Mouse (Mus musculus) retina, embryonic 14.5 days (tissue): ENCODE measurements around the gene Rpap3.
"Not testable (repeated sequence)": the region's sequence is repeated elsewhere in the genome, so short reads cannot be mapped to it uniquely, and the experiment has no call there.

Experiments used
- DNase-seq: peaks from one replicate; pipeline ENCODE4 v3.0.0-alpha.2; 2015; ENCODE audit warnings: low spot score

Gene Rpap3

DNA sequence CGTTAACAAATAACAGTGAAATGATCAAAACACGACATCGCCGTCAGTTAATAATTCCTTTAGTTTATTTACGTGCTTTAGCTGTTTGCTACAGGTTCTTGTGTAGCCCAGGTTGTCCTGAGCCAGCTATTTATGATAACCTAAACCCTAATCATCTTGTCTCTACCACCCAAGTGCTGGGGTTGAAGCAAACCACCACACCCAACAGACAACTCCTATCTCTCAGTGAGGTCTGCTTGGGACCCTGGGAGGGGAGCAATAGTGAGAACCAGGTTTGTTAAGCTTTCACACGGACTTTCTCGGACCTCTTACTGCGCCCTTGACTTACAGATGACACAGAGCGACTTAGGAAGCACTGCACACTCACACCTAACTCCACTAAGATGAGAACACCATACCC is 21.5 kb downstream of the Rpap3 start:
- DNase-seq: no peak

DNA sequence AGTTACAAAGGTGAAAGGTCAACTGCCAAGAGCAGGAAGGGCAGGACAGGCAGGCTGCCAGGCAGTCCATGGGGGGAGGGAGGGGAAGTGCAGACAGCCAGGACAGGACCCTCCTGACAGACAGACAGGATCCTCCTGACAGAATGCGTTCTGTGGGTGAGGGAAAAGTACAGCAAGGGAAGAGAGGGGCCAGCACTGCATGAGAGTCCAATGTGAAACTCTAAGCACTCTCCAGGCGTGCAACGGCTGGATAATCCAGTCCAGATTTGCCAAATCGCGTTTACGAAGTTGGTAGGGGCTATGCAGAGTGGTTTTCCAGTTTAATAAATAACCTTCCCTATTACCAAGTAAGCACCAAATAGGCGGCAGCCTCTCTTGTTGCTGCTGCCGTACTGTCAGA is 23.6 kb downstream of the Rpap3 start:
- DNase-seq: no peak

DNA sequence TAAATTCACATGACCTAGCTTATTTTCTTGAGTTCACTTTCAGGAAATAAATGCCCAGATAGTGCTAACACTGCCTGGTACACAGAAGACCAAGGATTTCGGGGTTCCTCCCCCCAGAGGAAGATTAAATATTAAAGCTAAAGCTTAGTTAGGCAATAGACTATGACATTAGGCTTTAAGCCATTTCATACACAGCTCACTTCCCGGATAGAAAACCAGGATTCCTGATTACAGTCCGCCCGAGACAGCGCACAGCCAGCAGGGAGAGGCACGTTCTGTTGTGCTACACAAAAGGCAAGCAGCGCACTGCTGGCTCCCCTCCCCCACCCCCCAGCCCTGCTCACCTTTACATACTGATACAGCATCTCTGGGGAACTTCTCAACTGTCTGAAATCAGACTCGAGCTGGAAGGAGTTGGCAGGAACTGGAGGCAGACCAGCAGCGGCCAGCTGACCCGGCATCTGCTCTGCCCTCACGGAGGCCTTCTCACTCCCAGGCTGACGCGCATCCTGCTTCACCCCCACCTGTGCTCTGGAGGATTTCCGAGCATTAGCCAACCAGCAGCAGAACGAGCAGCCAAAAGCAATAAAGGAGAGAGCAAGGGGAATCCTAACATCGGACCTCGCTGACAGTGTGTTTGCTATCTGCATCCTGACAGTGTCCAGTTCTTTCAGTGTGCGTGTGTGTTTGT is 25.5 kb downstream of the Rpap3 start:
- no peak for DNase-seq

DNA sequence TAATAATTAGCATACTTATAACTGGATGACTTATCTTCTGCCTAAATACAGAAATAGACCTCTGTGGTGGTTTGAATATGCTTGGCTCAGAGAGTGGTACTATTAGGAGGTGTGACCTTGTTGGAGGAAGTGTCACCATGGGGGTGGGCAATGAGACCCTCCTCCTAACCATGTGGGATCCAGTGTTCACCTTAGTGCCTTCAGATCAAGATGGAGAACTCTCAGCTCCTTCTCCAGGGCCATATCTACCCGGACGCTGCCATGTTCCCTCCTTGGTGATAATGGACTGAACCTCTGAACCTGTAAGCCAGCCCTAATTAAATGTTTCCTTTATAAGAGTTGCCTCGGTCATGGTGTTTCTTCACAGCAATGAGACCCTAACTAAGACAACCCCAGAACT is 28.3 kb downstream of the Rpap3 start:
- DNase-seq: no peak

DNA sequence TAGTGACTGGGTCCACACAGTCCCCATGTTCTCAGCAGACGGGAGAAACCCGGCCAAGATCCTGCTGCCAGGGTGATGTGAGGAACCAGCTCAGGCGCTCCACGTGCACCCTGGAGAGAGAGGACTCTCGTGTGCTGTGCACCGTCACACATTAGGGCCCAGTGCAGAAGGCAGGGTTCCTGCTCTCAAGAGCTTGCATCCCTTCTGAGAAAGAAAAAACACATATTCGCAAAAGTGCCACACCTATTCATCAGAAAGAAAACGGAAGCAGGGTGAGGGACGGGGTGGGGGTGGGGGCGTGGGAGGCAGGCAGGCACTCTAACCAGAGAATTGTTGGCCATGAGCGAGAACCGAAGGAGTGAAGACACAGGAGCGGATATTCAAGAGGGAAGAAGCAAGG is 29.7 kb downstream of the Rpap3 start:
- no peak for DNase-seq

DNA sequence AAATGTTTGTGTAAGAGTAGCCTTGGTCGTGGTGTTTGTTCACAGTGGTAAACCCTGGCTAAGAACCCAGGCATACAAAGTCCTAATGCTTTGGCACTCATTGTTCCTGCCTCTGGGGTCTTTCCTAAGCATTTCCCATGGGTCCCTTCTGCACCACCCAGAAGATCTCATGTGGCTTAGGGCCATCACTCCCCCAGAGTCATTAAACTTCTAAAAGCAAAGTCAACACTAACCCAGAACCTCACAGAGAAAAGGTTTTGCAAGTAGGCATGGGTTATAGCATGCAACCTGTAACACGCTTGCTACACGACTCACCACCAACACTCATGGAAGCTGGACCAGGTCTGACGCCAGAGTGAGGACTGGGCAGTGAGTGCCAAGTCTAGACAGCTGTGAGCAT is 31.2 kb downstream of the Rpap3 start:
- no peak for DNase-seq

DNA sequence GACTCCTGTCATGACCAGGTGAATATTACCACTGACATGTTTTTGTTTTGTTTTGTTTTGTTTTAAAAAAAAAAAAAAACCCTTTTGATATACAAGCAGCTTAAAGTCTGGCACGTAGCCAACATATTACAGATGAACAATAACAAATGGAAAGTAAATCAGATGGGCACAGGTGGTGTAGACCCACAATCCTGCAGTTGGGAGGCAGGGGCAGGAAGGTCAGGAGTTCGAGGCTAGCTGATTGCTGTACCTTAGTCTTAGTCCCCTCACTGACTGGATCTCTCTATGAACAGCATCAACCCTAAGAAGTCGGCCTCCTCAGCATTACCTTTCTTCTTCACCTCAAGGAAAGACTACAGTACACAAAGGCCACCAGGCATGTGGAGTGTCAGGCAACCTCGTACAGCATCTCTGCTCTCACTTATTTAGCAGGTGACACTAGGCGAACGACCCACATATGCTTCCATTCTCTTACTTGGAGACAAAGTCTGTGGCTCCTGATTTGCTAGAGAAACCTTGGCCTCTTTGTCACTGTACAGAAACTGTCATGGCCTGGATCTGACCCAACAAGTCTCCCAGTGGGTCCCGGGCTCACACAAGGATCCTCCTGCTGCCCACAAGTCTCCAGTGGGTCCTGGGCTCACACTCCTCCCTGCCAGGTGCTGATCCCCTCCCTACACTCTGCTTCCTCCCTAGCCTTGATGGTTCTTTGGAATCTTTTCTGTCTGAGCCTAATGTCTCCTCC is 32.2 kb downstream of the Rpap3 start:
- DNase-seq: no peak

DNA sequence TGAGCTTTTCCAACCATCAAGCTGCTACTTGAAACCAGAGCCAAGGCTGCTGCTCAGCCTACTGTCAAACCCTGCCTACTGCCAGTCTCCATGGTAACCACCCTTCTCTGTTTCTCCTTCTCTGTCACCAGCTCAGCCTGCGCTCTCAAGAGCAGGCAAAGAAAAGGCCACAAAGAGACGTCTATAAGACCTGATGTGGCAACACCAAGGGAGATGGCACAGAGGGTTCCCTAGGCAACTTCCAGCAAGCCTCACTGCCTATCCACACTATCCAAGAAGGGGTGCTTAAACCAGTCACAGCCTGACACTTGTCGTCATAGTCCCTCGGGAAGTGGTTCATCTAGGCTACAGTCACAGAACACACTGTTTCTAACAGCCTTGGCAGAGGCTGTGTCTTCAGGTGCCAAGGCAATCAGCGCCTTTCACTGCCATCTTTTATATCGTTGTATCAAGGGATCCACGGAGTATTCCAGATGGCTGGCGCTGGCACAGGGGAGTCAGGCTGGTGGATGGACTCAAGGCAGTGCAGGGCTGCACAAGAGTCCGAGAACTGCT is 33.3 kb downstream of the Rpap3 start:
- no peak for DNase-seq

DNA sequence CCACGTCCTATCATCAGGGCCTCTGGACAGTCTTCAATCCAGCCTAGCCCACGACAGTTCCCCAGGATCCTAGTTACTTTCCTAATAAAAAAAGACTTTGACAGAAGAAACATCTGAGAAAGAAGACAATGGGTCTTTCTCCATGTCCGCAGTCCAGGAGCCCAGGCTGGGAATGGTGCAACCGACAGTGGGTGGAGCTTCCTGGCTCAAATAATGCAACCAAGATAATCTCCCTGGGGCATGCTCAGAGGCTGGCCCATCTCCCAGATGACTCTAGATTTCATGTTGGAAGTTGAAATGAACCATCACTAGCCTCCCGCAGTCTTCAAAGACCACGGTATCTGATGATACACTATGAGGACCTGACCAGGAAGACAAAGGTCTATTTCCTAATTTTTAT is 35.1 kb downstream of the Rpap3 start:
- no peak for DNase-seq

DNA sequence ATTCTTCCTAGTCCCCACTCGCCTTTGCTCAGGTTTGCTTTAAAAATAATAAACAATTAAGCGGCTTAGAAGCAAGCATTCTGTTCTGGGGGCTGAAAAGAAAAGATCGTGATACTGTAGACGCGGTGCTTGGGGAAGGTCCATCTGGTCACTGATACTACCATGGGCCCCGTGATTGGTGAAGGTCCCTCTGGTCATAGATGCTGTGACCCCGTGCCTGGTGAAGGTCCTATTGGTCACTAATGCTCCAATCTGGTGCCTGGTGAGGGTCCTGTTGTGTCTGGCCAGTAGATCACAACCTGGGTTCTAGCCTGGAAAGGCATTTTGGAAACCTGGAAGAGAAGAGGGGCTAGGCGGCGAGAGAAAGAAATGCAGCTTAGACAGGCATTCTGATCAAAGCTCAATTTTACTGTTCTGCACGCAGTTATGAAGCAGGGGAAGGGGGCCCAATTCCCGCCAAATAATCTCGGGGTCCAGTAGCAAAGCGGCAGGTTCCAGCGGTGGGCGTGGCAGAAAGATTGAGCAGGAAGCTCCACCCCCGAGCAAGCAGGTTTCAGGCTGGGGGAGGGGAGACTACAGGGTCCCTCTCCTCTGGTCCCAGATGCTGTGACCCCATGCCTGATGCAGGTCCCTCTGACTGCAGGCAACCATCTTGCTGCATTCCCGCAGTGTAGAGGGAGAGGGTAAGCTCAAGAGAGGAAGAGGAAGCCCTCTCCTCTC is 37.3 kb downstream of the Rpap3 start:
- not testable (repeated sequence) for DNase-seq

DNA sequence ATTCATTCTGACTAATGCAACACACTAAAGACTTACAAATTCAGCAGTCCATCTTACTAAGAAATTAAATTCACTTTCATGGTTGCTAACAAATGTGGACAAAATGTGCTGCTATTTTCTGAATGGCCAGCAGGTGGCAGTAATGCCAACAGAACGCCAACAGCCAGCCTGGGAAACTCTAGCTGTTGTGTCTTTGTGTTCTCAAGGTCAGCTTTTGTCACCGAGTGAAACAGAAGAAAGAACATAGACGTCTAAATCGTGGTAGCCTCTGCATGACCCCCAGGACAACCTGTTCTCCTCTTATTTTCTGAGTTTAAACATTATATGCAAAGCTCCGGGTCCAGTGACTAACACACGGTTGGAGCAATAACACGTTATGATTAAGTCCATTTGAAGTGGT is 38.2 kb downstream of the Rpap3 start:
- peak; percentile 88 for DNase-seq

DNA sequence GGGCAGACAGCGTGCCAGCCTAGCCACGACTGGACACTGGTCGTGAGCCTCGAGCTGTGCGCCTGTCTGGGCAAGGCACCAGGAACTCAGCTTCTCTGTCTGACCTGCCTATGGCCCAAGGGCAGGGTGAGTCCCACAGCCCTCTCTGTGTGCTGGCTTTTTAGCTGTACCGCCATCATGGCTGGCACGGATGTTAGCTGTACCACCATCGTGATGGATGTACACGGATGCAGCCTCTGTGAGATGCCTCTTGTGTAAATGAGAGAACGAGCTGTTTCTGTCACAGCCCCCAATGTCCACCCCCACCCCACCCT is 39.2 kb downstream of the Rpap3 start:
- no peak for DNase-seq

DNA sequence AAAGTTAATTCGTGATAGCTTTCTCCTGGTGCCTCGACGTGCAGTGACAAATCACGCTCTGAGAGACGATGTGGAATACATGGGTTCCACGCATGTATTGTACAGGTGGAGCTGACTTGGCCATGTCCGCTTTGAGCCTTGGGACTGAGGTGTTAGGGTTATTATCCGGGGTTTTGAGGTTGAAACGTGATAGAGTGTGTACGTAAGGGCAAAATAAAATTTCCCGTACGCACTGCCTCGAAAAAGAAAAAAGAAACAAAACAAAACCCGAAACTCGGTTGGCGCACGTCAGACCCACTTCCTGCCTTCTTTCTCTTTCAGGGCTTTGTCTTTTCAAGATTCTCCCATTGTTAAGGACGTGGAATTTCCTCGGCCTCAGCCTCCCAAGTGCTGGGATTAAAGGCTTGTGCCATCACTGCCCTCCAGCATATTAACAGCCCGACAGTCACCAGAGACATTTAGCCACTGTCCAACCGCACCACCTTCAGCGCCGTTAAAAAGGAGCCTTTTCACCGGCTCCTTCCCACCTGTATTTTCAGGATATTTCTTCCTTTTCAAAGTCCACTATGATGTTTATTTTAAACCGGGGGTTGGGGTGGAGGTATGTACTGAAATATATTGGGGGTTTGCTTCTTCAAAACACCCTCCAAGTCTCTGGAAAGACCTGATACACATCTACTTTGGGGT is 39.7 kb downstream of the Rpap3 start:
- no peak for DNase-seq

DNA sequence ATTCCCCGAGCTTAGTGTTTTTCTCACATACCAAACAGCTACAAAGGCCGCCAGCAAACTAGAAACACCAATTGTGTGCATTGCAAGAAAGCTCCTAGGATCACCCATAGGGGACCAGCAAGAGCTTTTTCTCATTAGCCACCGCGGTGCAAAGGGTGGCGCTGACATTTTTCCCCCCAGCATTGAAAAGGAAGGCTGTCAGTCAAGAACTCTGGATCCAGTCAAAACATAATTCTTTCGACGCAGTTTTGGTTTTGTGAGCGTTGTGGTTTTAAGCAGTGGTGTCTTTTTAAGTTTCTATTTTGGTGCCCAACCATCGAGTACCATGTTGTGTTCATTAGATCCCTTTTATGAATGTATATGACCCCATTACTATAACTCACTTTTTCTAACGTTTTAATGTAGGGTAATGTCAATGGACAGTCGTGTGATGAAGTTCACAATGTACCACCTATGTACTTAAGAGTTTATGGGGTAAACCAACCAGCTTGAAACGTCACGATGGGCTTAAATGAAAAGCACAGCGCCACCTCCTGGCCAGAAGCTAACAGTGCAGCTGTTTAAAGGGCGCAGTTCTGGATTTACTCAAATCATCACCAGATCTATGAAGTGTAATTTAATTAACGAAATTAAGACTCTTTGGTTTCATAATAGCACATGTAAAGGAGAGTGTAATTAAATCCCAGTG is 40.5 kb downstream of the Rpap3 start:
- DNase-seq: peak; percentile 63

DNA sequence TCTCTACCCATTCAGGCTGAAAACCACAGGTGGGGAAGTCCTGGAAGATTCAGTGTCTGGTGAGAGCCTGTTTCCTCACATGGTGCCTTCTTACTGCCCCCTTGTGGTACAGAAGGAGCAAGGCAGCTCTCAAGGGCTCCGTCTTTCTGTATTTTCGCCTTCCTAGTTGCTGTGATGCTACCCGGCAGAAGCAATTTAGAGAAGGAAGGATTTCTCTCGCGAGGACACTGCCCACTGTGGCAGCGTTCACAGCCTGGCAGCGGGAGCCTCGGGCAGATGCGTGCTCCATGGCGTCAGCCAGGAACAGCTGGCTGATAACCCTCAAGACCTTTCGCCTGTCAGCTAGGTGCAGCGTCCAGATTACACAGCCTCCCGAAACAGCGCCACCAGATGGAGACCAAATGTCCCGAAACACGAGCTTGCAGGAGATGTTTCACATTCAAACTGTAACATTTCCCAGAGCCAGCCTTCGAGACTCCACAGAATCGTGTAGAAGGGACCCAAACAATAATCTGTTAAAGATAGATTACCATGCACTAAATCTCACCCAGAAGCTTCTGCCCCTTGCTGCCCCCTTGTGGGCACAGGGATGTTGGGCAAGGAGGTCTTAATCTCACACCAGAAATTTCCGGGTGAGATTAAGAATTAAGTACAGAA is 41.7 kb downstream of the Rpap3 start:
- peak; percentile 92 for DNase-seq

DNA sequence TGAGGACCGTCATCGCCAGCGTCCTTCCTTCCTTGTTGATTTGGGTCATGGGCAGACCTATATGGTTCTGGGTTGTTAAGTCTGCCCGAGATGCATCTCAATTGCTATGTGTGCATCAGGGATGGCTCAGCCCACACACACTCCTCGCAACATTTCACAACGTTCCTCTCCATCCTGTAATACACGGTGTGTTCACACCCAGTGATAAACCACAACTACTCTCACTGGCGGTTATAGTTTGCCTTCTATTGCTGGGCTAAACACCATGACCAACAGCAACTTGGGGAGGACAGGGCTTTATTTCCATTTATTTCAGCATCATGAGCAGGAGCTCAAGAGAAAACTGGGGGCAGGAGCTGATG is 46.9 kb downstream of the Rpap3 start:
- DNase-seq: no peak

DNA sequence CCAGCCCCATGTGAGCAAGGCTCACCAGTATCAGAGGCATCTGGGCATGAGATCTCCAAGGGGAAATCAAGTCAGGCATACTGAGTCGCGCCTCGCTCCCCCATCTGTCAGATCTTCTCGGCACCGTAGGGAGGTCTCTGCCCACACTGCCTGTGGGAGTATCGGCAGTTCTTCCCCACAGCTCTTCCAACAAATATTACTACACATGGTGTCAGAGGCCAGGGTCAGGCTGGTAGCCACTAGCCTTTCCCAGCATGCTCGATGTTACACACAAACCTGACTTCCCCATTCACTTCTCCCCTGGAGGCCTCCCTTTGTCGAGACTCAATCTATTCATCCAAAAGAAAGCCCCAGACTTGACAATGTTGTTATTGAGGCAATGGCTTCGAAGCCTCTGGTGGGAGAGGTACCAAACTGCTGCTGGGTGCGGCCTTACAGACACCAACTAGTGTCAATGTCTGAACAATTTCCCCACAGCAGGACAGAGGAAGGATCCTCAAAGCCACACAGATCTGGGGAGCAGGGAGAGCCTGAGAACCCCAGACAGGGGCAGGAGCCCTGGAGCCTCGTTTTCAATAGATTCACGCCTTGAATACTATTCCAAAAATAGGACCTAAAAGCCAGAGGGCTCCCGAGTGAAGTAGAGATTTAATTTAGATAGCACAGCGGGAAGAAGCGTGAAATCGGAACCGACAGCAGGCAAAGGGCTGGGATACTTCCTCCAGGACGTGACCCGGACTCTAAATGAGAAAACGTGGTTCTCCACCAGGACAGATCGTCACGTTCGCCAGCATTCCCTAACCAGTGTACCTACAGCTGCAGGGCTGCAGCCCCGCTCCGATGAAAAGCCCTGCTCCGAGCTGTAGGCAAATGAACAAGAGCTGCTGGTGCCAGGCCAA is 47.5 kb downstream of the Rpap3 start:
- DNase-seq: no peak

DNA sequence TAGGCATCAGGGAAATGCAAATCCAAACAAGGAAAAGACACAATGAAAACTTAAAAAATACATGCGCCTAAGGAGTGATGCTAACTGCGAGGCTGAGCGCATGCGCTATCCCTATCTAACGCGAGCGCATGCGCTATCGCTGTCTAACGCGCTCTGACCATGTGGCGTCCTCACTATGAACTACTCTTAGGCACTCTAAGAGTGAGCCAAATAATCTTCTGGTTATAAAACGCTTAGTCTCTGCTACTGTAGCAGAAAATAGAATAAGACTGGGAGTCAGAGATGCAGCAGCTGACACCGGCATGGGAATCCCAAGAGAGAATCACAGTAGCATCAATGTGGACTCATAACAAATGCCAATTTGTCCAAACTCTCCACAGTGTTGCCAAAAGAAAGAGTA is 48.2 kb downstream of the Rpap3 start:
- DNase-seq: no peak

DNA sequence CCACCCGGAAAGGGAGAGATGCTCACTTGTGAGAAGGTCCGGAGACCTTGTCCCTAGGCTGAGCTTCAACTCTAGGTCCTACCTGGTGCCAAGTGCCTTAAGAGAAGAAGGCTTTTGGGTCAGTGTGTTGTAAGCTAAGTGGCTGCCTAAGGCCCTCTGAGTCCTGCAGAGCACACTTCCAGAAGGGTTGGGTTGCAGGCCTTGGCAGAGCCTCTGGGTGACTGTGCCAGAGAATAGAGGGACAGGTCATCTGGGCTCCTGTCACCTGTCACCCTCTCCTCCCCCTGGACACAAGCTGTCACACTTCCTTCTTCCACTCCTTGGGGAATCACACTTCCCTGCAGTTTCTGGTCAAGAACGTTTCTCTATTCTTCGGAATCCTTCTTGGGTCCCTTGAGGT is 55.9 kb downstream of the Rpap3 start:
- no peak for DNase-seq

DNA sequence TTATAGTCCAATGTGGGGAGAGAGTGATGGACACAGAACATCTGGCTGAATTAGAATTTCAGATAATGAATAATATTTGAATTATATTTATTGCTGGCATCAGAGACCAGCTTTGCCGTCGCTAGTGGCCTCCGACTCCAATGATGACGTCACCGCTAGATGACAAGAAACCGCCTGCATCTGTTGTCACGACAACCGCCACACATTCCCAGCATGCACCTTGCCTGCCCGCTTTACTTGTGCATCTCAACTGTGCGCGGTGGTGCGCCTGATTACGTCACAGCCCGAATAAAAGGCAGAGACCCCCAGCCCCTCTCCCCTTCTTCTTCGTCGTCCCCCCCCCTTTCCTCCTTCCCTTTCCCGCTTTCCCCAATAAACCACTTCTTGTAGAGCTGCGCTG is 57.4 kb downstream of the Rpap3 start:
- DNase-seq: no peak
